11 mouse cellular contexts compared by ENCODE assay signal in the genomic region with DNA sequence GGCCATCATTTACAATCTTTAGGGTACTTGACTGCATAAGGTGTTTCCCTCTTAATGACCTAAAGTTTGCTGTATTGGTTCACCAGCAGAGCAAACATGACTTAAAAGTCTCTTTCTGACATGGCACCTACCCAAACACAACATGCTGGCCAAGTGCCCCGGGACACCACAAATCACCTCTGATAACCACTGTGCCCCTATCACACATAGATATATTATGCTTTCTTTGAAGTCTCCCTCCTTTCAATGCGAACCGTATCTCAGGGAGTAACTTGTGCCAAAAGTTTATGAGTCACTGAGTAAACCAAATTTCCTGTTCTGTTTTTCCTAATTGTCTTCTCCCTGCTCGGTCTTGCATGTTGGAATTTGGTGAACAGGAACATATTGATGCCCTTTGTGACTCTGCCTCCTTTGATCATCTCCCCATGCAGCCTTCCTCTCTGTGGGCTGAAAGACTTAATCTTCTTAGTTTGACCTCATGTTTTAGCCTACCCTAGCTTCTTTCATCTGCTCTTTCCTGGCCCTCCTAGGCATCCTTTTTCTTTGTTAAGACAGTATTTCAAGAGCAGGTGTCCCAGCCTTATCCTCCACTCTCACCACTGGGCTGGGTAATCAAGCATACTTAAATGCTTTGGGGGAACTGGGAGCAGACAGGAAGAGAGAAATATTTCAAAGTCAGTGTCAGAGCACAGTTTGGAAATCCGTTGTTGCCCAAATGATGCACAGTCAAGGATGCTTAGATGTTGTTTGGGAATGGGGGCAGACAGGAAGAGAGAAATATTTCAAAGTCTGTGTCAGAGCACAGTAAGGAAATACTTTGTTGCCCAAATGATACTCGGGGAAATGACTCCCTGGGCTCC.
DNase-seq lines count a peak whose midpoint lies in the region.
"Had no signal": no experiment of that assay in that cellular context is flagged by ENCODE, and none has a peak within 500 bp of the region (broad histone marks: within the 10 kb centered on the region; RNA-seq: fewer than 3 reads in every experiment).

No protein-coding gene starts in this region.

- DNase-seq in kidney, postnatal 14 days, result peak; percentile 23
- DNase-seq in kidney, postnatal 25 days, result no peak
- peak; percentile 42 for DNase-seq in adrenal gland, postnatal 10 days
- peak; percentile 40 for DNase-seq in embryo, embryonic 10 days (ENCODE audit: low spot score)
- DNase-seq in retina, embryonic 14.5 days (ENCODE audit: low spot score), result peak; percentile 18
- DNase-seq in layer of hippocampus, adult 9-11 months, result no peak
- no peak for DNase-seq in cerebellum, postnatal 25 days
- DNase-seq: gastrocnemius, postnatal 10 days; lung, adult 2 months; midbrain, embryonic 14.5 days; right cerebral cortex, postnatal 4 days had no signal

Comparison
In these comparisons a context has a peak if more than half of its experiments do, and no peak if none do; other contexts are left out.
1. DNase-seq: peak in kidney, postnatal 14 days (single experiment), adrenal gland, postnatal 10 days (single experiment), embryo, embryonic 10 days (single experiment) and retina, embryonic 14.5 days (single experiment); none in kidney, postnatal 25 days (0 of 2), layer of hippocampus, adult 9-11 months (single experiment) and cerebellum, postnatal 25 days (0 of 2).